Mouse (Mus musculus): Measurements from ENCODE around the gene Abcg1.

The Abcg1 gene

GRCm38 (mm10) chr17:31129452-31129851 lies 72.0 kb downstream of the Abcg1 start, which contains the start of gene Tff3:
TSS of gene Tff3 (minus strand) at chr17:31129646.
- DNase-seq (ENCODE audit: low read depth, low spot score), result no peak

DNA sequence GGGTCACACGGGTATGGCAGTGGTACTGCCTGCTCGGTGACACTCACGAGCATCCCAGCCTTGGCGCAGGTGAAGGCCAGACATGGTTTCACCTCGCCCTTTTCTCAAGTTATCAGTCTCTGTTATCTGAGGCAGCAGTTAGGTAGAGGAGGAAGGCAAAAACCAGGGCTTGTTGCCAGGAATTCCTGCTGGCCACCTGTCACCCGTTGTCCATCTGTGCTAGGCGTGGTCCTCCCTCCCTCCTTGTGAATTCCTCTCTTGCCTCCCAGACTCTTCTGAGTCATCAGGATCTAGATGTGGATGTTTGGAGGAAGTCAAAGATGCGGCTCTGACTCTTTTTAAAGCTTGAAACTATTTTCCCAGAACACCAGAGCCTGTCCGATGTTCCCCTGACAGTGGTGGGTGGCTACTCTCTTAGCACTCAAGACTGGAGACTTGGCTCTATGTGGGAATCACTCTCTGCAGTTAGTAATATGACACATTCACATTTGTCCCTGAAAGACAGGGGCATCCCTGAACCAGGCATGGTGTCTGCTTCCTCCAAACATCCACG lies 73.9 kb downstream of the Abcg1 start:
- no peak for DNase-seq (ENCODE audit: low read depth, low spot score)

DNA sequence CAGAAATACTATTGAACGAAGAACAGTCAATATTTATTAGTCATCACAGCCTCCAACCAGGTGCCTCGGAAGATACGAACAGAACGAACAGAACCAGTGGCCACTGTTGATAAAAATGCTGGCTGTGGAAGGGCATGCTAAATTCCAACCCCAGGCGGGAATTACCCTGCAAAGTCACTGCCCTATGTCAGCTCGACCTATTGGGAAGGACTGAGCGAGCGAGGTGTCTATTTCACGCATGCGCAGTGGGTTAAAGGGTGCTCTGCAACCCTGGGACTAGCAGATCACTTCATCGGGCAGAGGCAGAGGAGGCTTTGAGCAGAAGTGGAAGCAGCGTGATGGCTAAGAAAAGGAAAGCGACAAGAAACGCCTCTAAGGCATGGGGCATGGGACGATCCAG lies 76.3 kb downstream of the Abcg1 start:
- DNase-seq (ENCODE audit: low read depth, low spot score), result no peak

DNA sequence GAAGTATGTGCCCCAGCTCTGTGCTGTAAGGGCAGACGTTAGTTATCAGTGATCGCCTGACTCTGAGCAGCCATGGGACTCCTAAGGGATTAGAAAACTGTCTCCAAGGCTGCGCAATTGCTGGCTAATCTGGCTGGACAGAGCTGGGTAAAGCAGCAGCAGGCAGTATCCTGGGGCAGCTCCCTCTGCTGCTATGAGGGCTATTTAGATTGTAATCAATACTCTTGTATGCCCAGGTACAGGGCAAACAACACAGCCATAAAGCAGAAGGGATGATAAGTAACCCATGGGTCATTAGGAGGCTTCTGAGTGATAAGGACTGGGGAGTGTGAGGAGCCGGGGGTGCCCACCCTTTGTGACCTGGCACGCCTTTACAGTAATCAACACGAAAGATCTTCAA lies 77.4 kb downstream of the Abcg1 start:
- DNase-seq (ENCODE audit: low read depth, low spot score), result no peak

GRCm38 (mm10) chr17:31136291-31136690 lies 78.8 kb downstream of the Abcg1 start:
- no peak for DNase-seq (ENCODE audit: low read depth, low spot score)

GRCm38 (mm10) chr17:31136821-31137220 lies 79.3 kb downstream of the Abcg1 start:
- DNase-seq (ENCODE audit: low read depth, low spot score), result no peak

GRCm38 (mm10) chr17:31138398-31138797 lies 80.9 kb downstream of the Abcg1 start:
- DNase-seq (ENCODE audit: low read depth, low spot score), result no peak

- DNase-seq (ENCODE audit: low read depth, low spot score), result no peak
Measured at GRCm38 (mm10) chr17:31142116-31142515, 84.6 kb downstream of the Abcg1 start.

- no peak for DNase-seq (ENCODE audit: low read depth, low spot score)
Measured at GRCm38 (mm10) chr17:31144040-31145037, 86.9 kb downstream of the Abcg1 start, which contains the start of gene Tff2. TSS of gene Tff2 (minus strand) at chr17:31144282.

DNA sequence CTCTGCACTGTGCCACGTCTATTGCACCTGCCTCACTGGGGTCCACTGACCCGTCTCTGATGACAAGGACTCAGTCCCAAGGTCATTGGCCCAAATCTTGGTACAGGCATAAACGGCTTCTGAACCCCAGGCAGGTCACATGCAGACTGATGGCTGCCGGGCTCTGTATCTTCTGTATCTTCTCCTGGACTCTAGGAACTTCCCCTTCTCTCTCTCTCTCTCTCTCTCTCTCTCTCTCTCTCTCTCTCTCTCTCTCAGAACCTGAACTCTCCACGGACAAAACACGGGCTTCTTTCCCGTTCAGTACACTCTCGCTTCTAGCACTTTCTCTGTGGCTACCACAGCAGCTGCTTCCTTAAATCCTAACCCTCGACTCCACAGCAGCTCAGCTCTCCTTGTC lies 88.5 kb downstream of the Abcg1 start:
- DNase-seq (ENCODE audit: low read depth, low spot score), result no peak

DNA sequence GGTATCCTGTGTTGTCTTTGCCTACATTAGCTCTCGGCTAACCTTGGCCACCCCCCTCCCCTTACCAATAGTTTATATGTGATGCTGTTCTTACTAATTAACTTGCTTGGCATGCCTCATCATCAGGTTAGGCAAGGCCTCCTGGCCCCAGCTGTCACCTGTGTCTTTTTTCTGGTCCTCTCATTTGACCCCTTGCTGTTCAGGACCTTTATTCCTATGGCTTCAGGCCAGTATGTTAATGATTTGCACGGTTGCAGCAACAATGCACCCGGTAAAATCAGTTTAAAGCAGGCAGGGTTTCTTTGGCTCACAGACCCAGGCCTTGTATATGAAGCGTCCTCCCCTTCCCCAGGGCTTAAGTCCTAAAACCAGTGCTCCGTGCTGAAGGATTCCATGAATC lies 95.0 kb downstream of the Abcg1 start:
- DNase-seq (ENCODE audit: low read depth, low spot score), result no peak

GRCm38 (mm10) chr17:31152966-31153499 lies 95.6 kb downstream of the Abcg1 start:
- no peak for DNase-seq (ENCODE audit: low read depth, low spot score)

GRCm38 (mm10) chr17:31153785-31154184 lies 96.3 kb downstream of the Abcg1 start:
- DNase-seq (ENCODE audit: low read depth, low spot score), result no peak

- DNase-seq (ENCODE audit: low read depth, low spot score), result no peak
Measured at GRCm38 (mm10) chr17:31157921-31158320, 100.4 kb downstream of the Abcg1 start.

GRCm38 (mm10) chr17:31160291-31160690 lies 102.8 kb downstream of the Abcg1 start:
- DNase-seq (ENCODE audit: low read depth, low spot score), result no peak

- no peak for DNase-seq (ENCODE audit: low read depth, low spot score)
Measured at GRCm38 (mm10) chr17:31162607-31163006, 105.1 kb downstream of the Abcg1 start.

DNA sequence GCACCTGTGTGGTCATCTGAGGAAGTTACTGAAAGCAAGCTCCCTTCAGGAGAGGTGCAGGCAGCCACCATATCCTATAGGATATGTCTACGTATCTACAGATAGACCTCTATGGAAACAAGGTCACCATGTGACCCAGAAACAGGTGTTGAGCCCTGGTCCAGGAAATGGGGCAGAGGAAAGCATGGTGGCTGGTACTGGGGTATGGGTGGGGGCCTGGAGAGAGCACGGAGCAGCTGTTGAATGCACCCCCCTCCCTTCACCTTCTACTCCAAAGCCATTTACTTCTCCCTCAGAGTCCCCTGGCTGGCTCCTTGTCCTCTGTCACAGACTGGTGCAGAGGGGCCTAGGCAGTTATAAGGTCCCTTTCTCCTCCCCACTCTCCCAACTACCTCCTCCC lies 106.3 kb downstream of the Abcg1 start:
- DNase-seq (ENCODE audit: low read depth, low spot score), result no peak

- DNase-seq (ENCODE audit: low read depth, low spot score), result no peak
Measured at GRCm38 (mm10) chr17:31165127-31165526, 107.7 kb downstream of the Abcg1 start, which contains the start of gene Tff1. TSS of gene Tff1 (minus strand) at chr17:31165277.

Measured in brain, embryonic 18.5 days (tissue).